Mouse (Mus musculus): ENCODE results near the gene Cmtm4.

The Cmtm4 gene

DNA sequence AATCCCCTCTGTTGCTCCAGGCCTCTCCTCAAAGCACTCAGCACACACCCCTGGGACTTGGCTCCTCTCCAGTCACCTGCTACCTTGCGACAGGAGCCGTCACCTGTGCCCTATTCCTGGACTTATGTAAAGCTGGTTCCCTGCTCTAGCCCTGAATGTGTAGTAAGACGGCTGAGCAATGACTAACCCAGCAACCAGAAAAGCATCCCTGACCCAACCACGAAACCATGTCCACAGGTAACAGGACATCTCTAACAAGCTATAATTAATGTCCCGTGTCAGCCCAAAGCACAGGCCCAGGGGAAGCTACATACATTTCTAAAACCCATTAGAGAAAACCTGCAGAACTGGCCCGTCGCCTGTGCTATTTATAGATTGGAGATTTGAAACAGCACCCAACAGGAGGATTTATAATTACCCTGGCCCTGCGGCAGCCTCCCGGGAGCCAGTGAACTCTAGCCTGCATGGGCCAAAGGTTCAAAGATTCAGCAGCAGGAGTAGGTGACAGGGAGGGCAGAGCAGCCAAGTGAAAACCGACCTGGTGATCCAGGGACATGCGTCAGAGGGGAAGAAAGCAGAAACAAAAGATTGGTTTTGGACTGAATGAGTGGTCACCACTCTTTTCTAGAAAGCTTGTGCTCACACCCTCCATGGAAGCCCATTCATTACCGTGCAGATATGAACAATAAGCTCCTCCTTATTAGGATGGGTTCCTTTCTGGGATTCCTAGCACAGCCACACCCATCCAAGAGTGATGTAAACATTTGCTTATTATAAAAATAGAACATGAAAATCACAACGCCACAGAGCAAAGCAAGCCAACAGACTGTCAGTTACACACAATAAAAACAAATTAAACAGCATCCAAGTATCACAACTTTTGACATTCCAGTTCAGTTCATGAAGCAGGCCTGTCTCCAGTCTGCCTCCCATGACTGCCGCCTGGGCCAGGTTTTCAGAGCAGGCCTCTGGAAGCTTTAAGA lies 20.5 kb downstream of the Cmtm4 start:
- DNase-seq (ENCODE audit: low read depth) = no peak

DNA sequence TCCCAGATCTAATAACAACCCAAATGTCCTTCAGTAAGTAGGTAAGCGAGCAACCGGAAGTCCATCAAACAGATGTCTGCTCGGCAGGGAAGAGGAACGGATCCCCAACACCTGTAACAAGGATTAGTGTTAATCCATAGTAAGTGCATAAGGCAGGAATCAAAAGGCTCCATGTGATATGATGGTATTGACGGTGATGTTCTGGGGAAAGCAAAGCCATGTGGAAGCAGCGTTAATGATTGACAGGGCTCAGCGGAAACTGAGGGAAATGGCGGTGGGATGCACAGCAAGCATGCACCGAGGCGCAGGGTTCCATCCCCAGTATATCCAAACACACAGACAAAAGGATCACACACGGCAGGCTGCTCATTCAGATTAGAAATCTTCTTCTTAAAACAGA lies 21.3 kb downstream of the Cmtm4 start:
- no peak for DNase-seq (ENCODE audit: low read depth)

DNA sequence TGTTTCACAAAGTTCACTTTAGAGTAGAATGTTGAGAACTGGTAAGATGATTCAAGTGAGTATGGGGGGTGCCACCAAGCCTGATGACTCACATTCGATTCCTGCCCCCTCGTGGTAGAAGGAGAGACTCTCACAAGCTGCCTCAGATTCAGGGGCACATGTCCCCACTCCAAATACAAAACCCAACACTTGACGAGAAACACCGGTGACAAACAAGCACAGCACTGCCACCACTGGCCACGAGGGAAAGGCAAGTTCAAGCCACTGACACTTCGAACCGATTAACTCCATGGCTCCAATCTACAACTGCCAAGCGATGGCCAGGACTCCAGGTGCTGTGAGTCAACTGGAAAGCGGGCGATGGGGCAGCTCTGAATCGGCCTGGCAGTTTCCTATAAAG lies 21.8 kb downstream of the Cmtm4 start:
- no peak for DNase-seq (ENCODE audit: low read depth)

DNA sequence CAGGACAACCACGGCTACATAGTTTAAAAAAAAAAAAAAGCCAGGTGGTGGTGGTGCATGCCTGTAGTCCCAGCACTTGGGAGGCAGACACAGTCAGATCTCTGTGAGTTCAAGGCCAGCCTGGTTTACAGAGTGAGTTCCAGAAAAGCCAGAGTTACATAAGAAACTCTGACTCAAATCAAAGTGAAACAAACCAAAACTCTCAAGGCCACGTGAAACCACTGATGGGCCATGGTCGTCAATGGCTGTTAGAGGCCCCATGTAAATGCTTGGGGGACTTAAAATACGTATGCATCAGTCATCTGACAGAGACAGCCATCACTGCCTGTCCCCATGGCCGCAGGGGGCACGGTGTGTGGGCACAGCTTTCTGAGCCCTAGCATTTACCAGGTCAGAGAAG lies 24.5 kb downstream of the Cmtm4 start:
- DNase-seq (ENCODE audit: low read depth) = no peak

DNA sequence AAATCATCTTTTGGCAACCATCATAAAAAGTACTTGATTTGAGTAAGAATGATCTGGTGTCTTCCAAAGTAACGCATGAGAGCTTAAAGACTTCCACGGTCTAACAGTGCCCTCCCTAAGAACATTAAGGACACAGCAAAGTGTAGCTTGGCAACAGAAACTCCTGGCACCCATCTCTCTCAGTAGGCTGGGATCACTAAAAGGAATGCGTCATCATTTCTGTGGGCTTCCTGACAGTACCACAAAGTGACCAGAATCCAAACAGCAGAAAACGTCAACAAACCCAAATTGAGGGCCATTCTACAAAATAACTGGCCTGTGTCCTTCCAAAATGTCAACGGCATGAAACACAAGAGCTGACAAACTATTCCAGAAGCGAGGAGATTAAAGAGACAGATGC lies 25.5 kb downstream of the Cmtm4 start:
- DNase-seq (ENCODE audit: low read depth) = no peak

DNA sequence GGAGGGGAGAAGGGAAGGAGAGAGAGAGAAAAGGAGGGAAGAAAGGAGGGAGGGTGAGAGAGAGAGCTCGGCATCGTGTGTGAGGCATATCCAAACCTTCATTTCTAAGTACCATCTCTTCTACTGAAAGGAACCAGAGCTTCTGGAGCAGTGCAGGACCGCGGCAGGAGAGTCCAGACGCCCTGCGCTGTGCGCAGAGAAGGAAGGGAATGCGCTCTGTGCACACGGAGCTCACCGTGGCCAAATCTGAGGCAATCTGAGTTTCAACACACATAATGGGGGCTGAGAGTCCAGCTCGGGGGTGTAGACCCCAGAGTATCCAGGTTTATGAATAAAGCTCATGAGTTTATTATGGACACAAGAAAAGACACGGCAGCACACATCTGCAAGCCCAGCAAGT lies 26.0 kb downstream of the Cmtm4 start:
- no peak for DNase-seq (ENCODE audit: low read depth)

DNA sequence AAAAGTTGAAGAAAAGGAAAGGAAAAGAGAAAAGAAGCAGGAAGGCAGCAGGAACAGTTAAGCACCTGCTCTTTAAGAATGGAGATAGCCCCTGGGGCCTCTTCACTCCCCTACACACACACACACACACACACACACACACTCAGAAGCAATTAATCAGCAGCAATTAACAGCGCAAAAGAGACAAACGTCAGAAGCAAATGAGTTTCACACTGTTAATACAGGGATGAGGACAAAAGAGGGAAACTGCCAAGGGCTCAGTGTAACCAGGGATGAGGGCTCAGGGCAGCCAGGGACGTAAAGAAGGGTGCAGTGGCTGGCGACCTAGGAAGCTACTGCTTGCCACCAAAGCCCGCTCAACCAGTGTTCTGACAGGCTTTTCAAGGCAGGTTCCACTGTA lies 28.2 kb downstream of the Cmtm4 start:
- DNase-seq (ENCODE audit: low read depth) = no peak

DNA sequence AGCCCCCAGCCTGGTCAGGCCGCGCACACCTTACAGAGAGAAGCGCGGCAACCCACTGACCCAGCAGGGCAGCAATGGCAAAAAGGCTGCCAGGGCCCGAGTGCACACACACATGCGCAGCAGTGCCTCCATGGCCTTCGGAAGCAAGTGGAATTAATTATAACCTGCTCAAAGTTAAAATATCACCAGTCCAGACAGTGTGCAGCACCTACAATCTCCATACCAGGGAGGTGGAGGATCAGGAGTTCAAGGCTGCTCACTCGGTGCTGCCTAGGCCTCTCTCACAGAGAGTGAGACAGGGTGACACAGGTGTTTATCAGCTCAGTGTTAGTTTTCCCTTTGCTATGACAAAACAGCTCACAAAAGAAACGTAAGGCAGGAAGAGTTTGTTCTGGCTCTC lies 29.9 kb downstream of the Cmtm4 start:
- DNase-seq (ENCODE audit: low read depth) = no peak

DNA sequence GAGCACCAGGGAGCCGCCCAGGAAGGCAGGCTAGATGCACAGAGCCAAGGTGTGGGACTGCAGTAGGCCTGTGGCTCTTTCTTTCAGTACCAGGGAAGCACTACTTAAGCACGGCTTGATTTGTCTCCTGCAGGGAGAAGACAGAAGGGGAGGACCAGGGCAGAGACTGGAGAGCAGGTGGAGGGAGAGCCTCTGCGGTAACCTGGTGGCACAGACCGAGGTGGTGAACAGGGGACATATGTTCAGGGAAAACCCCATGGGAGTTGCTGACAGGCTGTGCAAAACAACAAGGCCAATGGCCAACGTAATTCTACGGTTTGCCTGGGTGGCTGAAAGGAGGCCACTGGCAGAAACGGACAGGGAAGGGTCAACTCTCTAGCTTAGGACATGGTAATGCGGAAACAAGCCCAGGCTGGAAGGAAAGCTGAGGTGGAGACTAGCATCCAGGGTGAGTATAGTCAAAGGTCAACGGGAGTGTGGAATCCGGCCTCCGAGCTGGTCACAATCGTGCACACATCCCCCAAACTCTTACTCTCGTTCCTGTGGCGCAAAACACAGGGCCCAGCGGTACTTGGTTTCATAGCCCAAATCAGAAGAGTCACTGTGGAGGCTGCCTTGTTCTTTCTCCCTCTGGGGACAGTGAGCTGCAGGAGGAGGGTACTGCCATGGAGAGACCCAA lies 35.7 kb downstream of the Cmtm4 start:
- no peak for DNase-seq (ENCODE audit: low read depth)

DNA sequence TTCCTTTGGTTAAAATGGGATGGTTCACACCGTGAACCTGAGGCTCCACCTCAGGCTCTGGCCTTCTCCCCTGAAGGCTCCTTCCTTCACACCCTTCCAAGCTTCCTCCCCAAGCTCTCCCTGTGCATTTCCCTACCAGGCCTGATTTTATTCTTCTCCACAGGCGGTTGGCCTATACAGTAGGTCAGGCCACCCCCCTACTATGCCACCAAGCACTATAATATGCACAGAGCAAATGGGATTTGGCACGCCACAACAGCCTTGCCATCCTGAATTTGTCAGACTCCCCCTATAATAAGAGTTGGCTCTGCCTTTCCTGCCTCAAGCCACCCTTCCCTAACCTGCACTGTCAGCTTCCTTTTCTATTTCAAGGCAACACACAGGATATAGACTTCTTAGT lies 37.0 kb downstream of the Cmtm4 start:
- no peak for DNase-seq (ENCODE audit: low read depth)

DNA sequence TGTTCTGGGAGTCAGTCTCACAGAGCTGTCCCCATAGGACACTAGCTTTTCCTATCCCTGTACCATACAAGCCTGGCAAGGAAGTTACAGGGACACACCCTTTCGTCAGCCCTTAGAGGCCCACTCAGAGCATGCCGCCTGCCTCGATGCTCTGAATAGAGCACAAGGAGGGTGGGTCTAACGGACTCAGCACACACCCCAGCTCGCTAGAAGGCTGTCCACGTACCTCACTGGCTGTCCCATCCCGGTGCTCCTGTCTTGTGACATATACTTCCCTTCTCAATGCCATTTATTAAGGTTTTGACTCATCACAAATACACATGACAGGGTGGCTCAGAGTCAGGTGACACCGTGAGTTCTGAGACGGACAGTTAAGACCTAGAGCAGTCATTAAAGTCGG lies 41.1 kb downstream of the Cmtm4 start:
- DNase-seq (ENCODE audit: low read depth) = no peak

DNA sequence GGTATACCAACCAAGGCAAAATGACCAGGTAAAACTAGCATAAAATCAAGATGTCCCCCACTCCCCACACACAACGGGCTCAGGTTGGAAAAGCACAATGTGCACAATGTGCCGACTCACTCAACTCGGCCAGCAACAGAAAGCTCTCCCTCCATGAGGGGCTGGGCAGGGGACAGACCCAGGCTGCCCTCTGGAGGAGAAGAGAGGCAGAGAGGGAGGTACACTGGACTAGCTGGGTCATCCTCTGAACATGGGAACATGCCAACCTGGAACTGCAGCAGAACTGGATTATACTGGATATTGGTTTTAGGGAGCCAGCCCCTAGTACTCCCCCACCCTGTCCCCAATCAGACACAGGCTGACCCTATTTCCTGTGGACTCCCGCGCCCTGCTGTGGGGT lies 42.4 kb downstream of the Cmtm4 start:
- no peak for DNase-seq (ENCODE audit: low read depth)

DNA sequence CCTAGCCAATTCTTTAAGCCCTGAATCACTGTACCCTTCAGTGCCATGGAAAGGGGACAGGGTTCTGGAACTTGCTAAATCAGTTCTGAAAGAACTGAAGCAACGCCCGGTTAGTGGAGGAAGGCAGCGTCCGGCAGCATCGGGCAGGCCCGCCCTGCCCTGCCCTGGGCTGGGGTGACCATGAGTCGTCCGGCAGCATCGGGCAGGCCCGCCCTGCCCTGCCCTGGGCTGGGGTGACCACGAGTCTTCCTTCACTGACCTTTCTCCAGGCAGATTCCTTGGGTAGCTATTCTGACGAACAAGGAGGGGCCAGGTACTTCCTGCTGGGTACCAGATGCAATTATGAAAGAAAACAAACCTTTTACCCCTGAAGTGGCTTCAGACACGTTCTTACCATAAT lies 45.6 kb downstream of the Cmtm4 start:
- DNase-seq (ENCODE audit: low read depth) = no peak

DNA sequence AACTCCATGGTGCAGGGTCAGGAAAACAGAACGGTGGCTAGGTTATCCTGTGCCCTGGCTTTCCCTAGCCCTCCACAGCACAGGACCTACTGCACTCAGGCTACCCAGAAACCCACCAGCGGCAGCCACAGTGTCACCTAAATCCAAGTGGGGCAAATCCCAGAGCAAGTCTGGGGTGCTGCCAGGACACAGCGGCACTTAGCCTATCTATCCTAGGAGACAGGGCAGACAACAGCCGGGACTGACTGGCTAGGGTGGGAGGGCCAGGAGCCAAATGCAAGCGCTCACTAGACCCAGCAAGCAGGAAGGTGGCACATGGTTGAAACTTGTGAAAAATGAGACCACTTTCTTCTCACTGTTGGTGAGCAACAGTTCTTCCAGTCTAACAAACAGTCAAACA lies 46.6 kb downstream of the Cmtm4 start:
- no peak for DNase-seq (ENCODE audit: low read depth)

DNA sequence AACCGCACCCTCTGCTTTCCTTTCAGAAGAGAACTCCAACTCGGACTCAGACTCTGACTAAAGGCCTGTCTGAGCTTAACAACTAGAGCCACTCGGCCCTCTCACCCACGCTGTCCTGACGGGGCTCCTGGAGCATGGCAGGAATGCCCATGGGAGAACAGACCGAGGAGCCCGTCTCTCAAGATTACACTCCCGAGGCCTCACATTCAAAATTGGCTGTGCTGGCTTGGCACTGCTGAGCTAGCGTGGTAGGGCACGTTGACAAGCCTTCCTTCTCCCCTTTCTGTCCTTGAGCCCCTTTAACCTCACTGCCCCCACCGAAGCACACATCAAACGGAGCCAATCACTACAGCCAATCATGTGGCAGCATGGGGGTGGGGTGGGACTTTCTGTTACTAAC lies 48.9 kb downstream of the Cmtm4 start:
- no peak for DNase-seq (ENCODE audit: low read depth)

DNA sequence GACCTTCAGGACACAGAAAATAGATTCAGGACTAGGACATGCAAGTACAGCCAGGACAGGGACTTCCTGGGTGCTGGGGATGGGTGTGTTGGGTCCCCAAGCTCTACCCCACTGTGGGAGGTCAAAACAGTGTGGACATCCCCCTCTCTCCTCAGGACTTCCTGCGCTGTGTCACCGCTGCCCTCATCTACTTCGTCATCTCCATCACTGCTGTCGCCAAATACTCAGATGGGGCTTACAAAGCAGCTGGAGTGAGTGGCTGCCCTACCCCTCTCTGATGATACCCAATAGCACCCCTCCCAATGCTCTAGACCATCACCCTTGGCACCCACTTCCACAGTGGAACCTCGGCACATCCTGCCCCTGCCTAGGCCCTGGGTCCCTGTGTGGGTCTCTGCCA lies 51.0 kb downstream of the Cmtm4 start:
- no peak for DNase-seq (ENCODE audit: low read depth)

DNA sequence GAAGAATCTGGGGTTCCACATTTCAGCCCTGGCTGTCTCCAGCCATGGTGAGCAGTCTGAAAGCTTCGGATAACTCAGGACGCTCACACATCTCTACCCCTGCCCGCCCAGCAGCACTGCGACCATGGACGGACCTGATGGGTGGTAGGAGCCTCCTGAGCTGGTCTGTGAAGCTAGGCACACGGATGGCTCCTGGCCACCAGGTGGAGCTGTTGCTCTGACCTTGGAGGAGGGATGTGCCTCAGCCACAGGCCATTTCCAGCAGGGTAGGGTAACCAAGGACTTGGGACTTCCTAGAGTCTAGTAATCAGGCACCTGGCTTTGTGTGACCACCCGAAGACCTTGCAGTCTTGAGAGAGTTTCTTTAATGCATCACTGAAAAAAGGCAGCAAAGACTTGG lies 51.6 kb downstream of the Cmtm4 start:
- peak; percentile 74 for DNase-seq (ENCODE audit: low read depth)

DNA sequence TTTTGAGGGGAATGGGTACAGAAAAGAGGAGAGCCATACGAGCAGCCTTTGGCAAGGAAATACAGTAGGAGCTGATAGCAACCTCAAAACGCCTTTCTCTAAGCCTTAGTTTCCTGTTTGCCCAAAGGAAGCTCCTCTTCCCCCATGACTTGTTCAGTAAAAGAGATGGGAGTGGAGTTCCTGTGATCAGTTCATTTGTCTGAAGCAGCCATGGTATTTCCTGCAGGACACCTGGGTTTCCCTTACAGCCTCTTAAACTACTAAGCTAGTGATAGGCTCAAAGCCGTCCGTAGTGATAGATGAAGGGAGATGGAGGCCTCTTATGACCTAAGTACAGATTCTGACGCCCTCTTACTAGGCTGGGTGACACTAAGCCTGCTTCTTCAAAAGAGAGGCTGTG lies 53.2 kb downstream of the Cmtm4 start:
- DNase-seq (ENCODE audit: low read depth) = no peak

DNA sequence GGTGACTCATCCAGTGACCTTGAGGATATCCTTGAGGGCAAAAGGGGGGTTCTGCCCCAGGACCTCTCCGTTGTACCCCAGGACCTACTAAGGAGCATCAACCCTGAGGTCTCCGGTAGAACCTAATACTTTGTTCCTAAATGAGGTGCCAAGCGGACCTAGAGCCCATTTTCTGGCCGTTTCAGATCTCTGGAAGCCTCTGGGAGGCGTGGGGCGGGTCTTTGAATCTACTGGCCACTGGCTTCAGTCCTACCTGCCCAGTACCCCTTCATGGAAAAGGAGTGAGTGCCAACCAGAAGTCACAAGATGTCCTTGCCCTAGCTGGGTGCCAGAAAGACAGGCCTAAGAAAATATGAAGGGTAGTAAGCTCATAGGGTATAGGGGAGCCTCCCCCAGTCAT lies 53.9 kb downstream of the Cmtm4 start:
- no peak for DNase-seq (ENCODE audit: low read depth)

DNA sequence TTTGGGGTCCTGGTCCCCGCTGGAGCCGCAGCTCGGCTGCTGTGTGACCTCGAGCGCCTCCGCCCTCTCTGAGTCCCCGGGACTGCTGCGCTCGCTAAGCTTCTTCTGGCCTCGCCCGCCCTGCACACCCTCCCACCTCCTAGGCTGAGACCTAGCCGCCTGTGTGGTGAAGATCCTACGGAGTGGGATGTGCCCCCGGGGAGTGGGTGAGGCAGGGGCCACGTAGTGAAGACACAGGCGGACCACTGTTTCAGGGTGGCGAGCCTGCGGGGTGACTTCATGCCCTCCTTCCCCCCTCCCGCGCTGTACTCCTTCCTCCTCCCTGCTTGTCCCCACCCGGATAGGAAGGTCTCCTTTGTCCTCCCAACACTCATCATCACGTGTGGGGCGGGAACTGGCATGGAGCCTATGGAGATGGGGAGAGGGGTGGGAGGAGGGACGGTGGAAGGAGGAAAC lies 54.5 kb downstream of the Cmtm4 start:
- DNase-seq (ENCODE audit: low read depth) = no peak

DNA sequence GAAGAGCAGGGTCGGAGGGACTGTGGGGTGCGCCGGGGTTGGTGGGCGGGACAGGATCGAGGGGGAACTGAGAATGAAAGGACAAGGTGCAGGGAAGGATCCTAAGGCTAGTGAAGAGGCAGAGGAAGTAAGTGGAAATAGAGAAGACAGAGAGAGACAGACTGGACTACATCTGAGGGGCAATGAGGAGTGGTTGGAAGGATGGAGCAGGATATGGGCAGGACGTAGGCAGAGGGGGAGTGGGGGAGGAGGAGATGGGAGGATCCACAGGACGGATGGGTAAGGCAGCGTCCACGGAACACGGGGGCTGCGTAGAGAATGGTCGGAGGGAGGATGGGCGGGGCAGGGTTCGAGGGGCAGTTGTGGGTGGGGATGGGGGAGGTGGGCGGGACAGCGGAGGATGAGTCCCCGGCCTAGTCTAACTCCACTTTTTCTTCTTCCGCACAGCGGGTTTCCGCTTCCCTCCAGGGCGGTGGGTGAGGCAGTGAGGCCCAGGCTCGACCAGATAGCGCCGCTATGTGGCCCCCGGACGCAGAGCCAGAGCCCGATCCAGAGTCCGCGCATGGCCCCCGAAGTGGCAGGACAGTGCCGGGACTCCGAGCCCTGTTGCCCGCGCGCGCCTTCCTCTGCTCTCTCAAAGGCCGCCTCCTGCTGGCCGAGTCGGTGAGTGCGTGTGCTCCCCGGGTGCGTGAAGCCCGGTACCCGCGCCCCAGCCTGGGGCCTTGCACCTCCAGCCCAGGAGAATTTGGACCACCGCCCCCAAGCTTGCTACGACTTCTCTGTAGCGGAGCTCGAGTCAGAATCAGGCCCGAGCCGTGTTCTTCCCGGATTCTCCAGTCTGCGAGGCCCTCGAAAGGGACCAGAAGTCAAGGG lies 55.1 kb downstream of the Cmtm4 start:
- peak; percentile 58 for DNase-seq (ENCODE audit: low read depth)

DNA sequence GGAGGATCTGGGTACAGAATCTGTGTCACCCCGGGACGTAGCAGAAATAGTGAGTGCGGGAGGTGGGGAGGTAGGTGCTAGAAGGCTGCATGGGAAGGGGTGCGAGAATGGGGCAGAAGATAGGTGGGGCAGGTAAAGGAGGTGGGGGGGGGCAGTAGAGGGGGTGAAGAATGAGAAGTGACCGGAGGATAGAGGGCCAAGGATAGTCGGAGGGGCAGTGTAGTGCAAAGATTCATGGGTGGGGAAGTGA lies 55.7 kb downstream of the Cmtm4 start:
- no peak for DNase-seq (ENCODE audit: low read depth)

Measured in c-Kit-positive CD71-negative TER-119-negative erythroid progenitor cells, embryonic 14.5 days (primary cell).